Mouse (Mus musculus): ENCODE results near the gene Xrcc5.

Gene Xrcc5

GRCm38 (mm10) chr1:72307317-72307798 lies at the start of gene Xrcc5:
Gene Xrcc5 (plus strand): TSS chr1:72307421.
- DNase-seq (ENCODE audit: low spot score in 2 of 2) = peak; percentile 74 to 77

DNA sequence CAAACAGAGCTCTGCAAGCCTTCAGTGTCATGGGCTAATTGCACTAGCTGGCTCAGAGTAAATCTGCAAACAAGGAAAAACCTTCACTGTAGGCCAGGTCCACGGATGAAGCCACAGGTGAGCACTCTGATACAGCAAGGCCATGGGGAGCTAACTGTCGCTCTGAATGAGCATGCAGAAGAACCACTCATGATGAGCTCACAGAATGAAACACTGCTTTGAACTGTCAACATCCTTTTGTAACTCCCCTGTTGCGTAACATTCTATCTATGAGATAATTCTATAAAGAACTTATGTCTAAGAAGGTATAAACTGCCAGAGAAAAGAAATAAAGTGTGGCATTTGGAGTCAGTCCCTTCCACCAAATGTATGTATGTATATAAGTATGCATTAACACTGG lies 44.1 kb upstream of the Xrcc5 start:
- no peak for DNase-seq (ENCODE audit: low spot score in 2 of 2)

GRCm38 (mm10) chr1:72278085-72278484 lies 29.1 kb upstream of the Xrcc5 start:
- no peak for DNase-seq (ENCODE audit: low spot score in 2 of 2)

DNA sequence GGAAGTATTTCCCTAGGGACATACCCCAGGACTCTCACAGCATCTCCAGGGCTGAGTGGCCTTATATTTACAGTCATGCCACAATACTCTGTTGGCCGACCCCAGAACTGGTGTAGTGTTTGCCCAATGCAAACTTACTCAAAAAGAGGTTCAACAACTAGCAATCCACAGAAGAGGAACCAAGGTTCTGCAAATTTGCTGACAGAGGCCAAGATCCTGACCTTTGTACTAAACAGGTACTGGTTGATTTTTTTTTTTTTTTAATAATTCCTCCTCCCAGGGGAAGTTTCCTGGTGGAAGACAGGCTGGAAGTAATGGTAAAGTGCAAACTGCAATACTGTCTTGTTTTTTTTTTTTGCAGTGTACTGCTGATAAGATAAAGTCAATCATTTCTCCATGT lies 24.6 kb upstream of the Xrcc5 start:
- DNase-seq (ENCODE audit: low spot score in 2 of 2) = no peak

DNA sequence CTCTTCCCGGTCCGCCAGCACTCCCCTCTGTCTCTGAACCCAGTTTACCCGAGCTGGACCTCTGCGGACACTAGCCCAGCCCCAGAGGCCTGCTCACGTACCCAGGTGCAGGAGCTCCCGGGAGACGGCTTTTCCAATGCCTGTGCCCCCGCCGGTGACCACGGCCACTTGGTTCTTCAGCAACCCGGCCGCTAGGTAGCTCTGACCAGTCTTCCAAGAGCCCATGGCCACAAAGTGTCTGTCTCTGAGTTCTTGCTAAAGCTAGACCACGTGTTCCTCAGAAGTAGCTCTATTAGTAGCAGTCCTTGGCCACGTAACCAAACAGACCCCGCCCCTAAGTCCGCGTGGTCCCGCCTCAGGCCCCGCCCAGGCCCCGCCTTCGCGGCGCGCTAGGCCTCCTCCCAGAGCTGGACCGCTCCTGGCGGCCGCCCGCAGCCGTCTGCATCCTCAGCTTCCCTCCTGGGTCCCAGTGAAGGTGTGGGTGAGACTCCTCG lies 23.2 kb upstream of the Xrcc5 start, which contains the start of the genes Pecr and Tmem169:
TSS of gene Pecr (minus strand) at position 323 of the 494 bp plus-strand sequence.
TSS of gene Tmem169 (plus strand) at position 378 of the 494 bp plus-strand sequence.
- peak; percentile 81 to 83 for DNase-seq (ENCODE audit: low spot score in 2 of 2)

- DNase-seq (ENCODE audit: low spot score in 2 of 2) = no peak
Observed at GRCm38 (mm10) chr1:72284539-72284938, 22.7 kb upstream of the Xrcc5 start.

- DNase-seq (ENCODE audit: low spot score in 2 of 2) = no peak
Observed at GRCm38 (mm10) chr1:72286904-72287303, 20.3 kb upstream of the Xrcc5 start.

DNA sequence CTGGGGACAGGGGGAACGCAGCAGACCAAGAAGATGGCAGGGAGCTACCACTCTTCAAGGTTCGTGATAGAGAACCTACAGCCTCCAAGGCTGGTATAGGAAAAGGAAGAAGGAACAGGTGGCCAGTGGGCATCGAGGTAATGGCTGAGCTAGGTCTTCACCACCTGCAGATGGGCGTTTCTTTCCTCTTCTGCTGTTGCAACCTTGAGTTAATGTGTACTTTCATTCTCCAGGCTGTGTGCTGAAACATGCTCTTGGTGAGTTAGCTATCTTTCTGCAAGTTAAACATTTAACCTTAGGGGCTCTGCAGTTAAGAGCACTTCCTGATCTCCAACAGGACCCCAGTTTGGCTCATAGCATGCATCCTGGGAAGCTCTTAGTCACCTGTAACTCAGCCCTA lies 19.3 kb upstream of the Xrcc5 start:
- no peak for DNase-seq (ENCODE audit: low spot score in 2 of 2)

DNA sequence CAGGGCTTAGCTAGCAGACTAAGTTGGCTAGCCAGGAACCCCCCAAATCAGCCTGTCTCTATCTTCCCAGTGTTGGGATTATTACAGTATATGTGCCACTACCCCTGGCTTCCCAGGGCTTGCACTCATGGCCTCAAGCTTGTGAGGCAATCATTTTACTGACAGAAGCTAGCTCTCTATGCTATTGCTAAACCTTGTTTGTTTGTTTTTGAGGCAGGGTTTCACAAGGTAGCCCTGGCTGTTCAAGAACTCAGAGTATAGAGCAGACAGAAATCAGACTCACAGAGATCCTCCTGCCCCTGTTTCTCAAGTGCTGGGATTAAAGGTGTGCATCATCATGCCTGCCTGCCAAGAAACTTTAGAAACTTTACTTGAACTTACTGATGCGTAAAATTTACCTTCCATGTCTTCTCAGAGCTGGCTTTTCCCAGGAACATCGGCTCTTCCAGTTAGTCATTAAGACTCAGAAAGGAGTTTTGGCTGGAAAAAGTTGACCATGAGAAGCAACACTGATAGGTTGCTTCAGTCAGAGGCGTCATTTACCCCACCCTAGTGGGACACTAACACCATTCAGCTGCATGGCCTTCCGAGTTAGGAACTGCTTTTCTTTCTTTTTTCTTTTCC lies 18.6 kb upstream of the Xrcc5 start:
- DNase-seq (ENCODE audit: low spot score in 2 of 2) = no peak

DNA sequence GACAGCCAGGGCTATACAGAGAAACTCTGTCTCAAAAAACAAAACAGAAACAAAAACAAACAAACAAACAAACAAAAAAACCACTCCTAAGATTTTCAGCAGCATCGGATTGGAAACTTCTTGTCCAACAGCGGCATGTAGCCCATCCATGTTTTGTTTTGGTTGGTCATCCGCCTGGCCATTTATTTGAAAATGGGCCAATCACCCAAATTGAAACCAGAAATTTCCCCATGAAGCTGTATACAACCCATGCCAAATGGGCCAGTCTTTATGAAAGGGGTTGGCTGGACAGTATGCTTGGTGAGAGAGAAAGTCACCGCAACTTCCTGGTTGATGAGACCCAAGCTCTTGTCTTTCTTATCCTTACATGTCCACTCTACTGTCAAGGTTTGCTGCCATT lies 16.3 kb upstream of the Xrcc5 start:
- no peak for DNase-seq (ENCODE audit: low spot score in 2 of 2)

- DNase-seq (ENCODE audit: low spot score in 2 of 2) = no peak
Observed at GRCm38 (mm10) chr1:72291421-72291820, 15.8 kb upstream of the Xrcc5 start.

DNA sequence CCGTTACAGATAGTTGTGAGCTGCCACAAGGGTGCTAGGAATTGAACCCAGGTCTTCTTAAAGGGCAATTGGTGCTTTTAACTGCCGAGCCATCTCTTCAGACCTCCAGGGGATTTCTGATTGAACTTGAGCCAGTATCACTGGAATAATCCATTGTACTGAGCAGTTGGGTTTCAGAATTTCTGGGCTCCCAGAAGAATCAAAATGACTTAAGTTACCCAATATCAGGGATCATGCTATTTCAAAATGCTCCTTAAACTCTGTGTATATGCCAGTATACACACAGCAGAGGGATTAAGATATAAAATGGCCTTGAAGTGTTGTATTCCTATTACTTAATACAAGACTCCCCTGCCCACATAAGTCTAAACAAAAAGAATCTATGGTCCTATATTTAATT lies 15.3 kb upstream of the Xrcc5 start:
- no peak for DNase-seq (ENCODE audit: low spot score in 2 of 2)

GRCm38 (mm10) chr1:72293869-72294663 lies 13.2 kb upstream of the Xrcc5 start:
- no peak for DNase-seq (ENCODE audit: low spot score in 2 of 2)

DNA sequence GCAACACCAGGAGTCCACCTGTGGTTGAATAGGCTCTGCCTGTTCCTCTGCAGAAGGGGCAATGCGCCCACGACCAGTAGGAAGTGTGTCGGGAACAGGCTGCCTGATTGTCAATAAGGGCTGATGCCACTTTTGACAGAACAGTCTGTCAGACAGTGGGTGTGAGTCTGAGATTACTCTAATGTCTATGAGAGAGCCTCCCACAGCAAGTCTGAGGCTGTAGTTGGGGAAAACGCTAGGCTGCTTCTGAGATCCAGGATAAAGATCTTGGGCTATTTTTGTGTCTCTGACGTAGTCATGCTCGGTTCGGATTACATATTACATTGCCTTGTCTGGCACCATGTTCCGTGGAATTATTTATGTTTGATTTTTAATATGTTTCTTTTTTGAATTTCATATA lies 11.5 kb upstream of the Xrcc5 start:
- DNase-seq (ENCODE audit: low spot score in 2 of 2) = no peak

DNA sequence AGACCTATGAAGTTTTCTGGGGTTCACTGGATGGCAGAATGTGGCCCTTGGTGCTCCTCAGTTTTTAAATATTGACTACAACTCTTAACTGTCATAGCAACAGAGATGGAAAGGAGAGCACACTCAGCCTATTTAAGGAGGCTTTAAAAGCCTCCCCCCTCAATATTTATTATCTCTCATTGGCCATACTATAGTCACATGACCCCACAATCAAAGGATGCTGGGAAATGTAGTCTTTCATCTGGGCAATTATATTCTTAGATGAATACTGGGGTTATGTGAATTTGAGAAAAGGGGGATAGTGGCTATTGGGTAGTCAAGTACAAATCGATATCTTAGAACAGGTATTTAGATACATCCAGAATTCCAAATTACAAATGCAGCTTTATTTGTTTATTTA lies 5.4 kb upstream of the Xrcc5 start:
- no peak for DNase-seq (ENCODE audit: low spot score in 2 of 2)

DNA sequence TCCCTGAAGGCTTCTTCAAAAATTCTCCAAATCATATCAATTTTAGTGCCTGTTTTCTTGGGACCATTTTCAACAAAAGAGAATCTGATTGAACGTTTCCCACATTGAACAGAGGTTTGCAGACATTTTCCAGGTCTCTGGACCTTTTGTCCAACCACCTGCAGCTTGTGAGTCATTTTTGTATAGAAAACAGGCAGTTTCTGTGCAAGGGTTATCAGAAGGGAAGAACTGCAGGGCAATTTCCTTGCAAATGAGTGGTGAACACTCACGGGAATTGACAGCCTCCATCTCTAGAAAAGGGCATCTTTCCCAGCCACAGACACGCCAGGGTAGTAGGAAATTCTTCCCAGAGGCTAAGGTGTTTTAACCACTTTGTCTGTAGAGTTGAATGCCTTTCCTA lies 980 bp upstream of the Xrcc5 start:
- no peak for DNase-seq (ENCODE audit: low spot score in 2 of 2)

DNA sequence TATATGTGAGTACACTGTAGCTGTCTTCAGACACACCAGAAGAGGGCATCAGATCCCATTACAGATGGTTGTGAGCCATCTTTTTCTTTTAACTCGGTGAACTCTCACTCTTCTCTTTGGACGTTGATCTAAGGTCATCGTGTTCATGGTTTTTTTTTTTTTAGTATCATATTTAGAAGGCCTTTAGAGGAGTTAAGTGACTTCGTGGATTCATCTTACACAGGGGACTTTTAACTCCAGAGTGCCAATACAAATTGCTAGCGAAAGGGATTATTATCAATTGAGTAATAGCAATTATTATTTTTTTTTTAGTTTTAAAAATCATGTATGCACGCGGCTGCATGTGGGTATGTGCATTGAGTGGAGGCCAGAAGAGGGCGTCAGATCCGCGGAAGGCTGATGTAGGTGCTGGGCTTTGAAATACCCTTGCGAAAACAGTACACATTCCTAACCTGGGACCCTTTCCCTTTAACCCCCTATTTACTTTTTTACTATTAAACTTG lies 491 bp upstream of the Xrcc5 start:
- peak in 1 of 2 experiments; percentile 30 for DNase-seq (ENCODE audit: low spot score in 2 of 2)

GRCm38 (mm10) chr1:72308919-72309318 lies 1.7 kb downstream of the Xrcc5 start:
- no peak for DNase-seq (ENCODE audit: low spot score in 2 of 2)

GRCm38 (mm10) chr1:72309744-72310424 lies 2.7 kb downstream of the Xrcc5 start:
- DNase-seq (ENCODE audit: low spot score in 2 of 2) = no peak

GRCm38 (mm10) chr1:72312701-72313398 lies 5.6 kb downstream of the Xrcc5 start:
- no peak for DNase-seq (ENCODE audit: low spot score in 2 of 2)

- DNase-seq (ENCODE audit: low spot score in 2 of 2) = no peak
Observed at GRCm38 (mm10) chr1:72313399-72314039, 6.3 kb downstream of the Xrcc5 start.

All from spleen, postnatal 14 days (tissue).